Comparison of ENCODE assay signal across 17 mouse cellular contexts in genomic region chr9:121369573-121369972, GRCm38 (mm10).
A peak's percentile ranks its signal among the peaks of the same experiment; 100 is the strongest.
DNase-seq lines count a peak whose midpoint lies in the region; ATAC-seq and TF ChIP-seq lines count a peak whose summit lies in the region.
"Had no signal": no experiment of that assay in that cellular context is flagged by ENCODE, and none has a peak within 500 bp of the region (broad histone marks: within the 10 kb centered on the region; RNA-seq: fewer than 3 reads in every experiment).

No protein-coding gene starts in this region.

- H3K4me3 ChIP-seq in cerebellum, adult 2 months (replicated peaks; ENCODE audit: insufficient read depth, low read depth, low read length) = no peak overlapping the region
- peak overlapping the region; percentile 4; the same call in 1 of the 2 replicates for H3K4me3 ChIP-seq in gastrocnemius, adult 2 months
- no peak overlapping the region for H3K4me3 ChIP-seq in left cerebral cortex, adult 2 months
- H3K4me3 ChIP-seq in hindbrain, embryonic 16.5 days (ENCODE audit: low read length) = no peak overlapping the region
- H3K4me3 ChIP-seq: heart, embryonic 15.5 days; midbrain, embryonic 12.5 days had no signal

- TF ChIP-seq POLR2A in cerebellum, adult 2 months (IDR thresholded peaks at IDR 0.05; ENCODE audit: borderline replicate concordance, insufficient read depth, low read length) = no peak

- intact Hi-C loops in gastrocnemius, adult 2 months (cut with DNase I) = no loop called here
- intact Hi-C loops in left cerebral cortex, adult 2 months (cut with DNase I) = no loop called here
- intact Hi-C loops in left cerebral cortex, postnatal 10 days (cut with DNase I) = no loop called here

- 22% methylated on average over 6 of the region's 6 CpGs for WGBS in cerebellum, adult 2 months
- 68% methylated on average over 6 of the region's 6 CpGs for WGBS in hindbrain, embryonic 16.5 days

- H3K27me3 ChIP-seq in cerebellum, adult 2 months (ENCODE audit: control insufficient read depth, insufficient read depth, low read length) = no peaks in the 10 kb centered on the region
- no peaks in the 10 kb centered on the region for H3K27me3 ChIP-seq in hindbrain, embryonic 16.5 days (replicated peaks; ENCODE audit: control insufficient read depth, insufficient read depth, low read length)
- H3K27me3 ChIP-seq: heart, embryonic 15.5 days; midbrain, embryonic 12.5 days had no signal

- H3K4me2 ChIP-seq in hindbrain, embryonic 16.5 days (ENCODE audit: low read length) = no peak overlapping the region
- H3K4me2 ChIP-seq: heart, embryonic 15.5 days; midbrain, embryonic 12.5 days had no signal

- no peaks in the 10 kb centered on the region for H3K9me3 ChIP-seq in hindbrain, embryonic 16.5 days (ENCODE audit: control insufficient read depth, low read length)
- H3K9me3 ChIP-seq: heart, embryonic 15.5 days; midbrain, embryonic 12.5 days had no signal

- no peak overlapping the region for H3K9ac ChIP-seq in hindbrain, embryonic 16.5 days (ENCODE audit: low read depth, low read length)
- H3K9ac ChIP-seq: heart, embryonic 15.5 days; midbrain, embryonic 12.5 days had no signal

- H3K4me1 ChIP-seq in cerebellum, adult 2 months (ENCODE audit: control insufficient read depth, insufficient read depth, low read length) = peaks cover 73% of the 10 kb centered on the region
- H3K4me1 ChIP-seq in hindbrain, embryonic 16.5 days (ENCODE audit: control insufficient read depth, insufficient read depth, low read depth, low read length) = peaks cover 47% of the 10 kb centered on the region

- DNase-seq in cerebellum, adult 2 months = peak; percentile 65 to 71
- DNase-seq in gastrocnemius, adult 2 months = peak; percentile 84
- DNase-seq in gastrocnemius, postnatal 10 days = no peak
- DNase-seq in left cerebral cortex, adult 2 months (ENCODE audit: extremely low spot score in 1 of 2, low spot score in 2 of 2) = no peak
- DNase-seq in left cerebral cortex, postnatal 10 days (ENCODE audit: extremely low spot score in 1 of 2, low spot score in 2 of 2) = no peak
- DNase-seq in right cerebral cortex, postnatal 4 days = no peak
- DNase-seq: adrenal gland, postnatal 36 days; liver; lung, adult 18-20 months; right cerebral cortex, postnatal 14 days; thymus, postnatal 4 days had no signal

- no peak for ATAC-seq in cerebellum, adult (ENCODE audit: insufficient number of reproducible peaks, low FRiP score, low TSS enrichment)
- ATAC-seq in hindbrain, embryonic 16.5 days = no peak
- ATAC-seq: activated CD4-positive, CD25-positive, alpha-beta regulatory T cell, adult 4 months had no signal

- TF ChIP-seq CTCF in cerebellum, adult 2 months (IDR thresholded peaks at IDR 0.05; ENCODE audit: borderline replicate concordance, insufficient read depth, low read depth, low read length) = no peak
- TF ChIP-seq CTCF in gastrocnemius, adult 2 months (IDR thresholded peaks at IDR 0.05) = no peak
- no peak for TF ChIP-seq CTCF in left cerebral cortex, adult 2 months (IDR thresholded peaks at IDR 0.05)

- no peak overlapping the region for H3K27ac ChIP-seq in cerebellum, adult 2 months (ENCODE audit: insufficient read depth, low read length)
- peak overlapping the region; percentile 90 for H3K27ac ChIP-seq in gastrocnemius, adult 2 months
- peak overlapping the region; percentile 15 for H3K27ac ChIP-seq in left cerebral cortex, adult 2 months
- peak overlapping the region; percentile 81 for H3K27ac ChIP-seq in hindbrain, embryonic 16.5 days (ENCODE audit: low read depth, low read length)
- H3K27ac ChIP-seq: macrophage had no signal

- no peaks in the 10 kb centered on the region for H3K36me3 ChIP-seq in hindbrain, embryonic 16.5 days (ENCODE audit: control insufficient read depth, insufficient read depth, low read length)

Comparison
In these comparisons a context has a peak if more than half of its experiments do, and no peak if none do; other contexts are left out.
1. DNase-seq: peak in cerebellum, adult 2 months (2 of 2) and gastrocnemius, adult 2 months (single experiment); none in gastrocnemius, postnatal 10 days (single experiment), left cerebral cortex, adult 2 months (0 of 2), left cerebral cortex, postnatal 10 days (0 of 2) and right cerebral cortex, postnatal 4 days (single experiment).